Mouse (Mus musculus) small intestine, adult 2 months (tissue): ENCODE data around the gene Nup50. TPM values are rescaled to one million over a fixed set of nuclear protein-coding genes. Genes with fewer than 3 reads are reported as not detected.

Source experiments
- H3K27ac ChIP-seq: fragments of 200-500 bp; 2 replicates; pipeline ENCODE4 v1.5.1; 2012; ENCODE audit warnings: low read depth, low read length, control low read depth, inconsistent platforms; ENCODE audit not compliant: insufficient read depth
- H3K27me3 ChIP-seq: fragments of 200-500 bp; 2 replicates; pipeline ENCODE4 v1.6.1; 2012; ENCODE audit warnings: mild to moderate bottlenecking, moderate library complexity, low read length, inconsistent platforms; ENCODE audit not compliant: control insufficient read depth, insufficient read depth
- H3K36me3 ChIP-seq: fragments of 200-500 bp; 2 replicates; pipeline ENCODE4 v1.6.1; 2012; ENCODE audit warnings: mild to moderate bottlenecking, low read length, control low read depth, inconsistent platforms; ENCODE audit not compliant: control insufficient read depth, insufficient read depth
- H3K4me1 ChIP-seq: fragments of 200-500 bp; 2 replicates; pipeline ENCODE4 v1.6.1; 2012; ENCODE audit warnings: low read length, inconsistent platforms, mixed read lengths; ENCODE audit not compliant: control insufficient read depth, insufficient read depth, insufficient read length
- H3K4me3 ChIP-seq: fragments of 200-500 bp; 2 replicates; pipeline ENCODE4 v1.5.1; 2012; ENCODE audit warnings: low read depth, mild to moderate bottlenecking, control low read depth, inconsistent platforms, low read length, moderate library complexity
- CTCF ChIP-seq: fragments of 200-500 bp; IDR thresholded peaks from 2 replicates; pipeline ENCODE4 v1.5.1; 2012; ENCODE audit warnings: low read depth, mild to moderate bottlenecking, control low read depth, inconsistent platforms, low read length, moderate library complexity, mixed read lengths; ENCODE audit not compliant: insufficient replicate concordance, insufficient read length; ENCODE audit errors: extremely low read depth
- POLR2A ChIP-seq: fragments of 200-500 bp; IDR thresholded peaks from 2 replicates; pipeline ENCODE4 v1.6.1; 2012; ENCODE audit warnings: low read depth, mild to moderate bottlenecking, control low read depth, inconsistent platforms, low read length, moderate library complexity
- WGBS: fragments of 180-500 bp; shearing (Covaris S2); methylation state at CpG from one replicate; pipeline ENCODE4 v1.1.7; 2018; 5-methylcytosine and 5-hydroxymethylcytosine counted together
- polyA plus RNA-seq: library from polyadenylated mRNA; depleted of rRNA; stranded (reverse); fragments of >200 nt; gene quantifications from 2 replicates; pipeline ENCODE4 v1.2.3, GENCODE M21; 2012

Nup50 gene
- polyA plus RNA-seq, 1 experiment: 7.3 TPM

DNA sequence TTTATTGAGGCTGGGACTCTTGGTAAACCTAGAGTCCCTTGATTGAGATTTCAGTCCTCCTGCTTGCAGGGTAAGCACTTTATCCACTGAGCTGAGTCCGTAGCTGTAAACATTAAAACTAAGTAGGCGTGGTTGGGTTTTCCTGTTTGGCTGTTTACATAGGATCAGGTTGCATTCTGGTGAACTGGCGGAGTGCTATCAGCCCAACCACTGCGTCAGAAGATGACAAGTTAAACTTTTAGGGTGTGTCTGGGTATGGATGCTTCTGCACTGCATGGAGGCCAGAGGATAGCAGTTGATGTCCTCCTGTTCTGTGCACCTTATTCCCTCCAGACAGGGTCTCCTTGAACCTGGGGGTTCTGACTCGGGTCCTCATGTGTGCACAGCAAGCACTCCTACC, 9.1 kb downstream of the Nup50 start:
- H3K4me3 ChIP-seq: no peak overlapping the region
- TF ChIP-seq POLR2A (no peak), CTCF (no peak)
- peaks cover 84% of the 10 kb centered on the region for H3K36me3 ChIP-seq
- H3K4me1 ChIP-seq: no peaks in the 10 kb centered on the region
- no peak overlapping the region for H3K27ac ChIP-seq
- no peaks in the 10 kb centered on the region for H3K27me3 ChIP-seq
- 42% methylated on average over 5 of the region's 5 CpGs for WGBS

DNA sequence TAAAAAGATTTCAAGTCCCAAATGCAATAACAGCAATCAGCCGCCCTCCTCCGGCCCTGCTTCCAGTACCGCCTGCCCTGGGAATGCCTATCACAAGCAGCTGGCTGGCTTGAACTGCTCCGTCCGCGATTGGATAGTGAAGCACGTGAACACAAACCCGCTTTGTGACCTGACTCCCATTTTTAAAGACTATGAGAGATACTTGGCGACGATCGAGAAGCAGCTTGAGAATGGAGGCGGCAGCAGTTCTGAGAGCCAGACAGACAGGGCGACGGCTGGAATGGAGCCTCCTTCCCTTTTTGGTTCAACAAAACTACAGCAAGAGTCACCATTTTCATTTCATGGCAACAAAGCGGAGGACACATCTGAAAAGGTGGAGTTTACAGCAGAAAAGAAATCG, 11.7 kb downstream of the Nup50 start:
- H3K27ac ChIP-seq: no peak overlapping the region
- peaks cover 87% of the 10 kb centered on the region for H3K36me3 ChIP-seq
- 88% methylated on average over 16 of the region's 16 CpGs for WGBS
- TF ChIP-seq CTCF (no peak), POLR2A (no peak)
- no peak overlapping the region for H3K4me3 ChIP-seq
- no peaks in the 10 kb centered on the region for H3K27me3 ChIP-seq
- H3K4me1 ChIP-seq: no peaks in the 10 kb centered on the region

DNA sequence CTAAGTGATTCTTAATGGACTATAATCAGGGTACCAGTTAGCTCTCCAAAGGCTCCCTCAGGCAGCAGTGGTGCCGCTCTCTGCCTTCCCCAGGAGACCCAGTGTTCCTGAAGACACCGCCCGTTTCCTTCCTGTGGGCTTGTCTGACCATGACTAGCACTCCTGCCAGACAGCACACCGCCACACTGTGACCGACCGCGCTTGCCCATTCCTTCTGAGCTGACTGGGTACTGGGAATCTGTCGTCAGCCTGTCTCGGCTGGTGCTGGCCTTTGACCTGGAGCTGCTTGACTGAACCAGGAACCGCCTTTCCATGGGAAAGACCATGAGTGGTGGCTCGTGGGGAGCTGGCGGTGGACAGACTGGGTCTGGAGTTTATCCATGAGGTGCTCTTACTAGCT, 16.9 kb downstream of the Nup50 start:
- Histone ChIP-seq H3K36me3 (peaks cover 64% of the 10 kb centered on the region), H3K4me3 (no peak overlapping the region), H3K27ac (no peak overlapping the region), H3K4me1 (no peaks in the 10 kb centered on the region), H3K27me3 (no peaks in the 10 kb centered on the region)
- TF ChIP-seq CTCF (no peak), POLR2A (no peak)
- 79% methylated on average over 12 of the region's 12 CpGs for WGBS

DNA sequence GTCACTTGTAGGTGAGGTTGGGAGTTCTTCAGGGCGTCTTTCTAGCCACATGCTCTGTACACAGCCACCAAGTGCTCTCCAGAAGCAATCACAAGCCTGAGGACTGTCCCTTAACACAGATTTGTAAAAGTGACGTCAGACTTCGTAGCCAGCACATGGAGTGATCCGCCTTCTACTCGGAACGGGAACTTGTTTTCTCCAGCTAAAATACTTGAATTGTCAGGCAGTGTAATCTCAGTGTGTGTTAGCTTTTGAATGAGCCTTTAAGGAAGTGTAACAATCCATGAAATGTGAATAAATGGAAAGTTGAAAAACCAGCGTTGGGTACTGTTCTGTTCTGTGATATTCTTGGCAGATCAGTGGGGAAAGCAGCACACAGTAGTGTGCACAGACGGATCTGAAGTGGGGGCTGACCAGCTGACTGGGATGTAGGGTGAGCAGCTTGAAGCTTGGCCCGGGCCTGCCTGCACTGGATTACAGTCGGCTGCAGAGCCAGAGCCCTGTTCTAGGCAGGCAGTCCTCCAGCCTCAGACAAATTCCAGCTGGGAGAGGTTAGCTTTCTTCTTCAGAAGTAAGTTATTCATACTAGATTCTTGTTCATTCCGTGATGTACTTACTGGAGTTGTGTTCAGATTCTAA, 19.6 kb downstream of the Nup50 start:
- no peaks in the 10 kb centered on the region for H3K27me3 ChIP-seq
- H3K36me3 ChIP-seq: peaks cover 41% of the 10 kb centered on the region
- H3K4me3 ChIP-seq: no peak overlapping the region
- H3K27ac ChIP-seq: no peak overlapping the region
- WGBS: 73% methylated on average over 11 of the region's 11 CpGs
- no peaks in the 10 kb centered on the region for H3K4me1 ChIP-seq
- TF ChIP-seq POLR2A (no peak), CTCF (no peak)

DNA sequence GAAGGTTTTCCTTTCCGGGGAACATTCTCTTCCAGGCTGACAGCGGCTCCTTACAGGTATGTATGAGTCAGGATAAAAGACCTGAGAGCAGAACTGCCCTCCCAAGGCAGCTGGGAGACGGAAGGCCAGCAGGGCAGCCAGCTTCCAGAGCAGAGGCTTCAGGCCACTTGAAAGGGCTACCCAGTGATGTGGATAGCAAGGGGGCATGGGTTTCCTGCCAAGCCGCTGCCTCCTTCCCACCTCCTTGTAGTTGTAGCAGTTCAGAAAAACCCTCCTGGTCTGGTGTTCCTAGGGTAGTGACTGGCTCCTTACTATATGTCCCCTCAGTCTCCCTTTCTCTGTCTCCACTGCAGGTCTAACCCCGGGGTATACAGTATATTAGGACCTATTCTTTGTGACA, 21.1 kb downstream of the Nup50 start:
- Histone ChIP-seq H3K36me3 (peaks cover 41% of the 10 kb centered on the region), H3K27ac (no peak overlapping the region), H3K4me1 (no peaks in the 10 kb centered on the region), H3K27me3 (no peaks in the 10 kb centered on the region), H3K4me3 (no peak overlapping the region)
- no peak for TF ChIP-seq CTCF
- TF ChIP-seq POLR2A: no peak
- 84% methylated on average over 5 of the region's 5 CpGs for WGBS

DNA sequence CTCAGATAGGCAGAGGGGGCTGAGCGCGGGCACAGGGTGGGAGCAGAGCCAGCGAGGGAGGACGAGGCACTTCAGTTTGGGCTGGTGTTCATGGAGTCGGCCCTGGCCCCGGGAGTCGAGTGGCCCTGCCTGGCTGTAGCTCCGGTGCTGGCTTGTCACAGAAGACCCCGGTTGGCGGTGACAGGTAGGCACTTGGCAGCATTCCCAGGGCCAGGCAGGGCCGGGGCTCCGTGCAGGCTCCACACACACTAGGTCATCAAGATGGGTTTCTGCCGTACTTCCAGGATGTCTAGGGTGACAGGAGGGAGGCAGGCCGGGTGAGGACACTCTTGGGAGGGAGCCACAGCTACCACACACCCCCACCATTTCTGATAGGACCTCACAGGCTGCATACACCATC, 25.8 kb downstream of the Nup50 start:
- 87% methylated on average over 14 of the region's 14 CpGs for WGBS
- peaks cover 32% of the 10 kb centered on the region for H3K36me3 ChIP-seq

DNA sequence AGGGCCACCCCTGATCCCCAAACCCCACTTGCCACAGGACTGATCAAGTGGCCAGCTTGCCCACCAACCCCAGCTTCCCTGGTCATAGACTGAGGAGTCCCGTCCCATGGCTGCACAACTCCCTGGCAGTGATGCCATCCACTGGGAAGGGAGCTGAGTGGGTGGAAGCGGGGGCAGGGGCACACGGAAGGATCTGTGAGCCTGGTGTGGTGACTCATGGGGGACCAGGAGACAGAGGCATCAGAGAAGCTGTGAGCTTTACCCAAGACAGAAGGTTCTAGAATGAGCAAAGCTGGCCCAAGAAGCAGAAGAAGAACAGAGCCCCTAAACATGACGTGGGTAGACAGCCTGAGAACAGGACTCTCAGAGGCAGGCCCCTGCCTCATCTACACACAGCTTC, 26.8 kb downstream of the Nup50 start:
- no peak overlapping the region for H3K4me3 ChIP-seq
- no peak for TF ChIP-seq CTCF
- no peak for TF ChIP-seq POLR2A
- H3K27ac ChIP-seq: no peak overlapping the region
- H3K36me3 ChIP-seq: peaks cover 32% of the 10 kb centered on the region
- H3K27me3 ChIP-seq: no peaks in the 10 kb centered on the region
- H3K4me1 ChIP-seq: no peaks in the 10 kb centered on the region
- 90% methylated on average over 4 of the region's 4 CpGs for WGBS

More for the DNA sequence above, 25.8 kb downstream of the Nup50 start:
- Histone ChIP-seq H3K4me3 (no peak overlapping the region), H3K4me1 (no peaks in the 10 kb centered on the region), H3K27ac (no peak overlapping the region), H3K27me3 (no peaks in the 10 kb centered on the region)
- TF ChIP-seq CTCF (no peak), POLR2A (no peak)
